Mouse (Mus musculus) left cerebral cortex, adult 11 months (tissue): Measurements from ENCODE around the gene Srgap2.
"Not testable (repeated sequence)": the region's sequence is repeated elsewhere in the genome, so short reads cannot be mapped to it uniquely, and the experiment has no call there.

Experiments
- DNase-seq: peaks from one replicate; pipeline ENCODE4 v3.0.0; 2022; ENCODE audit warnings: low spot score

Gene Srgap2

DNA sequence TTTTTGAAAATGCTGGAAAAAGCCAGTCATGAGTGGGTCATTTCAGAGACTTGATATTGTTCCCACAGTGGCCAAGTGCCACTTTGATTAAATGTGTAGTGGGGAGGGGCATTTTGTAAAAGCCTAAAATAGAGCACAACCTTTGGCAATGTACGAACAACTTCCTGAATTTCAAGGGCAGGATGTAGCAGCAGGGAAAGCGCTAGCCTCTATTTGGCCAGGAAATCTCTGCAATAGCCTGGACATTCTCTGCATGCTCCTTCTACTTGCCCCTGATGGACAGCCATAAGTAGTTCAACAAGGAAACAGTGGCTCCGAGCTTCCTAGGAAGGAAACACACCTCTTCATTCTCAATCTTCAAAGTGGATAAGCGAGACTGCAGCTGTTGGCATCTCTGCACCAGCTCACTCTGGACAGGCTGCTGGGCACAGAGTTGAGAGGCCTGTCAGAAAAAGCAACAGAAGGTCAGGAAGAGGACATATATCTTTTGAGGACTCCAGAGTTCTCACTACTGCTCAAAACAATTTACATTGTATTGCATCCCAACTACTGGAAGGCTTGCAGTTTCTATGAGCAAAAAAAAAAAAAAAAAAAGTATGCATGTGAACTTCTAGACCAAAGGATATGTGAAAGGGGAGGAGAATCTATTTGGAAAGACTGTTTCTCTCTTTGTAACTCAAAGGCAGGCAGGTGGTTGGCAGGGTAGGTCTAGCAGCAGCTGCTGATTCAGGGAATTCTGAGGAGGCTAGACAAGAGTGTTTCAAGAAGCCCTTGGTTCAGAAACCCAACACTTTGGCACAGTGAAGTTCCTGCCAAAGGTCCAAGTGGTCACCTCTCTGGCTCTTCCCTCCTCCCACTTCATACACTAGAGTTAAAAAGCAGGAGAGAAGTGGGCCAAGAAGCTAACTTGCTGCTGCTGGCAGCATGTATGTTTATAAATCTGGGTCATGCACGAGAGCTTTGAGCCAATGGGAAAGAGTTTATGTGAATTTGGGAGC is 181.4 kb downstream of the Srgap2 start:
- no peak for DNase-seq

DNA sequence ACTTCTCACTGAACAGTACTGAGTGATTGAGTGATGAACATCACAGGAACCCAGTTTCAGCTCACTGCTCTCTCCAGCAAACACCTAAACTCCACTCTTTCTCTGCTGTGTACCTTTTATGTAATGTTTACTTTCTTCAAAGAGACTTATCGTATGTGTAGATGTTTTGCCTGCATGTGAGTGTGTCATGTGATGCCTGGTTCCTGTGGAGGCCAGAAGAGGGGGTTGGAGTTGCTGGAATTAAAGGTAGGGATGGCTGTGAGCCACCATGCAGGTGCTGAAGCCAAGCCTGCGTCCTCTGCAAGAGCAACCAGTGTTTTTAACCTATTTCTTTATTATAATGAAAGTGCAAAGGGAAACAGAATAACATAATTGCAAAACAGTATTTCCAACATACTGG is 182.5 kb downstream of the Srgap2 start:
- DNase-seq = no peak

DNA sequence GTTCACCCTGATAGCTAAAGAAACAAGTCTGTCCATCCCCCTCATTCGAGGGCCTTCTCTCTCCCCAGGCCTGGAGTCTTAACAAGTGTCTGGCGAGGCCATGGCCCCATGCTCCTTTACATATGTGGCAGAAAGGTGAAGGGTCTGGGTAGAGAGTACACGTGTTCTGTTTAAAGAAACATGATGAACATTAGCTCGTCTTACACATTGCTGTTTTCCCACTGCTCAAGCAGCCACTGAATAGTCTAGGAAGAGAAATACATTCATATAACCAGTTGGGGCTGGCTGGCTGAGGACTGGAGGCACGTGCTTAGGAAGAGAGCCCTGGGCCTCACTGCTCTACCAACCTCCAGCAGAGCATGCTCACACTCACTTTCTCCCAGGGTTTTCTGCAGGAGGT is 191.1 kb downstream of the Srgap2 start:
- no peak for DNase-seq

DNA sequence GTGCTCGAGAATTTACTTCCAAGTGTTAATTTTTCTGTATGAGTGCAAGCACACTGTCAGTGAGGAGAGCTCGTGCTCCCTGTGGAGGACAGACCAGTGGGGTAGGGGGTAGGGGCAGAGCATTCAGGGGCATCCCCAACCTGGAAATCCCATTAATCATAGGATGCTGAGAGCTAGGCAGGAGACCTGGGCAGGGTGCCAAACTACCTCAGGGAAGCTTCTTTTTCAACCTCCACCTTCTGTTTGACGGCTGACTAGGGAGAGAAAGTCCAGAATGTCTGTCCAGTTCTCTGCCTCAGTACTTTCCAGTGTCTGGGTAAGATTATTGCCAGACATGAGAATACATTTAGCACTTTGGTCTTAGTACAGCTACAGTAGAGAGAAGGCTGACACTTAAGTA is 191.5 kb downstream of the Srgap2 start:
- DNase-seq = no peak

DNA sequence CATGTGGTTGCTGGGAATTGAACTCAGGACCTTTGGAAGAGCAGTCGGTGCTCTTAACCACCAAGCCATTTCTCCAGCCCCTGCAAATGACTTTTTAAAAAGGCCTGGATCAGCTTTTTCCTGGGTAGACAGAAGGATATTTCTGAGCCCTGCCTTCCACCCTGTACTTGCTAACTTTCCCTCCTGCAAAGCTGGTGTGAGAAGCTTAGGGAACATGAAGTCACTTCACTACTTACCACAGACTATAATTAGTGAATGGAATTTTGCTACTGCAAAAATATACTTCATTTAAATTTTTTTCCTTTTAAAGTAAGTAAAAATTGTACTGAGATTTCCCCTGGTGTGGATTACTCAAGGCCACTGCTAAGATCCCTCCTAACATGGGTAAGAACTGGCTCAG is 196.0 kb downstream of the Srgap2 start:
- no peak for DNase-seq

DNA sequence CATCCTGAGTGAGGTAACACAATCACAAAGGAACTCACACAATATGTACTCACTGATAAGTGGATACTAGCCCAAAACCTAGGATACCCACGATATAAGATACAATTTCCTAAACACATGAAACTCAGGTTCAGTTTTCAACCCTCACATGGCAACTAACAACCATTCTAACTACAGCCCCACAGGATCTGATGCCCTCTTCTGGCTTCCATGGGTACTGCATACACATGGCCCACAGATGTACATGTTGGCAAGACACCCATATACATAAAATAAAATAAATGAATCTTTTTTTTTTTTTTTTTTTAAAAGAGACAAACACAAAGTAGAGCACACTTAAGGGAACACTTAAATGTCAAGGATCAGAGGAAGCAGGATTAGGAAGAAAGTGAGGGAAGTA is 198.1 kb downstream of the Srgap2 start:
- not testable (repeated sequence) for DNase-seq

DNA sequence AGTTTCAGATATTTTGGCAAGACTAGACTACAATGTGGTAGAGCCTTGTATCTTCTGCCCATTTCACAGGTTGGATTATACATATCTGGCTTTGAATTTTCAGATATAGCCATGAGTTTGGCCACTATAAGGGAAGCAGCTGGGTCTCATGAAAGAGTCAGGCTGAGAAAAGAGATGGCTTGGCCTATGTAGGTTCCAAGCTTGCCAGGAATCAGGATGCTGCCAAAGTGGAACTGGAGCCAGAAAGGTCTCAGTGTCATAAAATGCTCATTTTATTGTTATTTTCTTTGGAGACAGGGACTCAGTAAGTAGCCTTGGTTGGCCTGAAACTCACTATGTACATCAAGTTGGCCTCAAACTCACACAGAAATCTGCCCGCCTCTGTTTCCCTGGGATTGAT is 200.0 kb downstream of the Srgap2 start:
- DNase-seq = no peak

DNA sequence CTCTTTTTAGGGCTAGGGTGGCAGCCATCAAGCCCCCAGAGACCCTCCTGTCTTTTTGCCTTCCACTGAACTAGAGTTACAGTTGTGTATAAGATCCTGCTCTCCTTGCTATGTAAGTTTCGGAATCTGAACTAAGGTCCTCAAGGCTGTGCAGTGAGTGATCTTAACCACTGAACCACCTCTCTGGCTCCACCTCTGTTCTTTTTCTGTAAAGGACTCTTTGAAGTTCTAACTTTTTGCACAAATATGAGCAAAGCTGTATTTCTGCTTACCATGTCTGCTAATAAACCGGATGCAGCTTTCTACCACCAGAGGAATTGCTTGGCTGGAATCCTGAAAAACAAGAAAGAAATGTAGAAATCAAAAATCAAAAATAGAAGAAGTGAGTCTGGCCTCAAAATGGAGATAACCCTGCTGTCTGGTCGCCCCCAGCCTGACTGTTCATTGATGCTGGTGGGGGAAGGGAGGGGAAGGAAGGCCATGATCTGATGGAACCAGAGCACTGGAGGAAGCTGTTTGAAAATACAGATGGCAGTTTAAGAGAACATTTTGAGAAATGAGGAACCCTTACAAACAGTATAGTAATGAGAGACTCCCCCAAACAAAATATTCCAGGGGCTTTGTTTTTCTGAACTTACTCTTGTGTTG is 202.2 kb downstream of the Srgap2 start:
- no peak for DNase-seq

DNA sequence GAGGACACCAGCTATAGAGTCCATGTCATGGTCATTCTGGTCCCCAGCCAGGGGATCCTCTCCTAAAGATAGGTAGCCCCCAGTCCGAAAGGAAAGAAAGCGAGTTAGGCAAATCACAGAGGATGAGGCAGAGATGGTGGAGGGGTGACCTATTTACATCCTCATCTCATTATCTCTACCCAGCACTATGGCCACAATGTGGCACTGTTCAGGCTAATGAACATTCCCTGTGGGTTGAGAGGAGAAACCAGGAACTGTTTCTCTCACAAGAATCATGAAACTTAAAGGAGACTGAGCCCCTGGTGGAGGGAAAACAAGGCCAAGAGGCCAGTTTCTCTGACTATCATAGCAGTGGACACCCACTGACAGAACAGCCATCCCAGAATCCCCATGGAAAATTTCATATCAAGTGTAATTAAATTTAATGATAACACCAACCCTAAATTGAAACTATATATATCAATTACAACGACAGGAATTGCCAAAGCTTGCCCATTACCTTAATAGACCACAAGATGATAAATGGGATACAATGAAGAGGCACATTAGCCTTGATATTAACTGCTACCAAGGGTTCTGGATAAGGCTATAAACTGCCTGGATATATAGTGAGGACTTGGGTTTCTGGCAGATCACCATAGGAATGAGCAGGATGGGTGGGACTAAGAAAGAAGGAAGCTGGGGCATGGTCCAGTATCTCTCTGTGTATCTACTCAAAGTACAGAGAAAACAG is 207.4 kb downstream of the Srgap2 start:
- no peak for DNase-seq

DNA sequence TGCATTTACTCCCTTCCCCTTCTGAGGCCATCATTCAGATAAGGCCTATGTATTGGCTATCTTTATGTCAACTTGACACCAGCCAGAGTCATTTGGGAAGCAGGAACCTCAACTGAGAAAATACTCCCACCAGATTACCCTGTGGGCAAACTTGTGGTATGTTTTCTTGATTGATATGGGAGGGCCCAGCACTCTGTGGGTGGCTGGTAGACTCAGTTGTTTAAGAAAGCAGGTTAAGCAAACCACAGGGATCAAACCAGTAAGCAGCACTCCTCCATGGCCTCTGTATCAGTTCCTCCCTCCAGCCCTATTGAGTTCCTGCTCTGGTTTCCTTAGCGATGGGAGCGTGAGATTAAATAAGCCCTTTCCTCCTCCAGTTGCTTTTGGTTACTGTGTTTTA is 208.8 kb downstream of the Srgap2 start:
- DNase-seq = no peak

DNA sequence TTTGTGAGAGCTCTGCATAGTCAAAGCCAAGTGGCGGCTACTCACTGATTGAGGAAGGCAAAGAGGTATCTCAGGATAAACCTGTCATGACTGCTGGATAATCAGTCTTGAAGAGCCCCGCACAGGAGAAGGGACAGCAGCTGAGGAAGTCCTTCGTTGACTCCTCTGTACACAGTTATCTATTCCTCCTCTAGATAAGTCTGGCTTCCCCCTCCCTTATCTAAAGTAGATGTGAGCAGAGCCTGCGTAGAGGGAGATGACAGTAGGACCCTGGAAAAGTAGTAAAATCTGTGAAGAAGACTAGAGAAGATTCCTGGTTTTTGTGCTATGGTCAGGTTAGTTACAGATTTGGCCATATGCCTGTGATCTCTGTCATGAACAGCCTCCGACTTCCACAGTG is 209.5 kb downstream of the Srgap2 start:
- no peak for DNase-seq

DNA sequence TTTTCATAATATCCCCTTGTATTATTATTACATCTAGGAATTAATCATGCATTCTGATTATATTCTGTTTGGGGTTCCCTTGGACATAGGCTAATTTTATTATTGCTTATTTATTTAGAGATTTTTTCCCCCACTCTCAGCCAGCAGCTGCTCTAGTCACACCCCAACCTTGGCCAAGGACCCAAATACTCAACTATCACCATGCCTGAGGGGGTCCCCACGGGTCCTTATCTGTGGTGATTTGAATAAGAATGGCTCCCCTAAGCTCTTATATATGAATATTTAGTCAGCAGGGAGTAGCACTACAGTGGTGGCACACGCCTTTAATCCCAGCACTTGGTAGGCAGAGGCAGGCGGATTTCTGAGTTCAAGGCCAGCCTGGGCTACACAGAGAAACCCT is 215.9 kb downstream of the Srgap2 start:
- no peak for DNase-seq

DNA sequence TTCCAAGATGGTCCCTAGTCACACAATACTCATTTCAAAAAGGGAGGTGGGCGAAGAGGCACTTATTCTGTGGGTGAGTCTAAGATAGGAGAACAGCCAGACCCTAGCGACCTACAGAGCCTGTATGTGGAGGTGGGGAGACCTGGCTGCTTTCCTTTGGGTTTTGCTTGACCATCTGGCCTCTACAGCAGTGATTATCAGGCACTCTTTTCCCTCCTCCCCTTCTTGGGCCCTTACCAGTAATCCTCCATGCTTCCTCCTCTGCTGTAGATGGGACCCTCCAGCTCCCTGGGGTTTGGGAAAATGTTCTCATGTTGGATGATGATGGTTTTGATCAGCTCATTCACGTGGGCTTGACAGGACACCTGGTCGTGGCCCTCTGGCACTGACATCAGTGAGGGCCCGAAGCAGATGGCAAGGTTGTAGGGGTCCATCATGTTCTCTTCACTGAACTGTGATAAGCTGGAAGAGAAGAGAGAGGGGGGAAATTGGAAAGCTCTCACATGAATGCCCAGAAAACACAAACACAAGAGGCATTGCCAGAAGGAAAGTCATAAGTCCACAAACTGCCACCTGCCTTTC is 216.8 kb downstream of the Srgap2 start:
- DNase-seq = no peak

DNA sequence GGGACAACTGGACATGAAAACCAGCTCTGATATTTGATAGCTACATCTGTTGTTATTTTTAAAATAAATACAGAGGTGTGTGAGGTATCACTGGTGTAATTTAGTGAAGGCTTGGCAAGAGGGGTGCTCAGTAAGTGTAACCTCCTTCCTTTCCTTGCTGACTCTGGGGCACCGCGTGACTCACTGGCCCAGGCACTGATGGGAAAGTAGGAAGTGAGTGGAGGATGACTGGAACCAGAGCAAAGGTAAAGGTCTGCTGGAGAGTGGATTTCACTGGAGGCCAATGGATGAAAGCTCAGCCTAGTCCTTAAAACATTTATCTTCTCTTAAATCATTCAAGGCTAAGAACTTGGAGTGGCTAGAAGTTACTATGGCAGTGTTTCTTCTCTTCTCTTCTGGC is 226.4 kb downstream of the Srgap2 start:
- no peak for DNase-seq

DNA sequence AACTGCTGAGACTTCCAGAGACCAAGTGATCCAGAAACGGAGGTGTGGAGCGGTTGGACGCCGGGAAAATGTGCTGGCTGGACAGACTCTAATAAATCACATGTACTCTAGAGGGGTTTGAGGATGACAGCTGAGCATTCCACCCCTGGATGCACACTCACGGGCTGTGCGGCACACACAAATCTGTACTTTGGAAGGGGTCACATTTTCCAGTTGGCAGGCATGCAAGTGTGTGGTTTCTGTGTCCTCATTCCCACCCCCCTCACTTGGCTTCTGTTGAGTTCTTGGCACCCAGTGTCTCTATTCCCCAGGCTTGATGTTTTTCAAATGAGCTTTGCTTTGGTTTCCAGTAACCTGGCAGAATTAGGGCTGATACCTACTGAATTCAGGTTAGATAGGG is 227.4 kb downstream of the Srgap2 start:
- no peak for DNase-seq

DNA sequence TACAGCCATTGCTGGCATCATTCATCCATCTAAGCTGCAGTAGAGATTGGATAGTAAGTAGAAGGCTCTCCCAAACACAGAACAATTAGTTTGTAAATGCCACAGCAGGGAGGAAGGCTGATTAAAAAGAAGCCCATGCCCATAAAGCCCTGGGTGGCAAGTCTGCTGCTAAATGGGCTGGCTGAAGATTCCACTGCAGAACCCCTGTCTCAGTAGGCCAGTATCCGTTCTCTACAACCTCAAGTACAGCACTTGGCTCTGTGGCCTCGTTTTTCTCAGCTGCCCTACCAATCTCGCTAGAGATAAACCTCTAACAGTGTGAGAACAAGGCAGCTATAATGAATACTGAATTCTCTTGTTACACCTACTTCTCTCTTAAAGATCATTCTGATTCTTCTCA is 227.9 kb downstream of the Srgap2 start:
- DNase-seq = no peak

DNA sequence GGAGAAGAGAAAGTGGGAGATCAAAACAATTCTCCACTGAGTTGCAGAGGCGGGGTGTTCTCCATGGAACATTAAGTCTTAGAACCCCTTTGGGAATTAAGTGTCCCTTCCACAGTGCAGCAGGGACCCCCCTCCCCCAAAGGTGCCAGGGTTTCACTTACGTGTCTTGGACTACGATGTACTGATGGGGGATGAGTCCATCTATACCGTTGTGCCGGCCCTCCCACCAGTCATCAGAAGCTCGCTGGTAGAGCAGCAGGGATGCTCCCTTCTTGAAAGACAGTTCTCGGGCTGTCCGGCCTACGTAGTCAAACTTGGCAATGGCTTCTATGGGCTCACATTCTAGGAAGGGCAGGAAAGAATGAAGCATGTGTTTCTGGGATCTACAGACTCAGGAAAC is 229.0 kb downstream of the Srgap2 start:
- no peak for DNase-seq

DNA sequence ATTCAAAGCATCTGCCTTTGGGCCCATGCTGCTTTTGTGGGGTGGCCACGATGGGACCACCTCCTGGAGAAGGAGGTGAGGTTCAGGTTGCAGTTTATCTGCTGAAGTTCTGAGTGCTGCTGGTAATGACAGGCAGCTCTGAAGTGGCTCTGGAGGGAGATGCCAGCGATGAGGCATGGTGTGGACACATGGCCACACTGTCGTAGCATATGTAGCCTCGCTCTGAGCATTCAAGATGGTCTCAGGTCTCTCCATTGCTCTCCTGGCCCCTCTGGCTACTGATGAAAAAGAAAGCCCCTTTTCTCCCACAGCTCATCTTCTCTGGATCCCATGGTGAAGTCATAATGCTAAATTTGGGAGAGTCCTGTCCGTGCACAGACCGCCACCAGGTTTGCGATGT is 230.4 kb downstream of the Srgap2 start:
- no peak for DNase-seq

DNA sequence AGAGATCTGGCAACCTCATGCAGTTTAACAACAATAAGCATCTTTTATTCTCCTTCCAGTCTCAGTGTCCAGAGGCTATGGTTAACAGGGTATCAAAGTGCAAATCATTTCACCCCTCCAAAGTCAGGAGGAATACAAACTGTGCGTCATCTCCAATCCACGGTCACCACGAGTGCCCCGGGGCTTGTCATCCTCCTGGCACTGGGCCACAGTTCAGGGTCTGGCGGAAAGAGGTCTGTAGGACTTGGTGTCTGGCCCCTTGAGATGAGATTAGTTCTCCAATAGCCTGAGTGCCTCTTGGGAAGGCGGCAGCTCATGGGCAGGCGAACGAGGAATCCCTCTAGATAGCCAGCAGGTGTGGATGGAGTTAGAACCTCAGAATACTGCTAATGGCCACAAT is 232.0 kb downstream of the Srgap2 start:
- DNase-seq = no peak

DNA sequence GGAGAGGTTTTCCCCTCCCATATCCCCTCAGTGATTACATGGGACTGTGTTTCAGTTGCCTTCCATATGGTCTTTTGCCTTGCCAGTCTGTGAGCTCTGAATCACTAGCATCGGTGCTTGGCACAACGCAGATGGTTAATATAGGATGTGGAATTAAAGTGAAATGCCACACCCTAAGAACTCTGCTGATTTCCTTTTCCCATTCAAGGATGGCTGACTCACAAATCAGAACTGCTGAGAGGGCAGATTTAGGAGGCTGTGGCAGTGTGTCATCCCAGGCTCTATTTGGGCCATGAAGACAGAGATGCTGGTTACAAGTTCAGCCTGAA is 233.3 kb downstream of the Srgap2 start:
- no peak for DNase-seq

DNA sequence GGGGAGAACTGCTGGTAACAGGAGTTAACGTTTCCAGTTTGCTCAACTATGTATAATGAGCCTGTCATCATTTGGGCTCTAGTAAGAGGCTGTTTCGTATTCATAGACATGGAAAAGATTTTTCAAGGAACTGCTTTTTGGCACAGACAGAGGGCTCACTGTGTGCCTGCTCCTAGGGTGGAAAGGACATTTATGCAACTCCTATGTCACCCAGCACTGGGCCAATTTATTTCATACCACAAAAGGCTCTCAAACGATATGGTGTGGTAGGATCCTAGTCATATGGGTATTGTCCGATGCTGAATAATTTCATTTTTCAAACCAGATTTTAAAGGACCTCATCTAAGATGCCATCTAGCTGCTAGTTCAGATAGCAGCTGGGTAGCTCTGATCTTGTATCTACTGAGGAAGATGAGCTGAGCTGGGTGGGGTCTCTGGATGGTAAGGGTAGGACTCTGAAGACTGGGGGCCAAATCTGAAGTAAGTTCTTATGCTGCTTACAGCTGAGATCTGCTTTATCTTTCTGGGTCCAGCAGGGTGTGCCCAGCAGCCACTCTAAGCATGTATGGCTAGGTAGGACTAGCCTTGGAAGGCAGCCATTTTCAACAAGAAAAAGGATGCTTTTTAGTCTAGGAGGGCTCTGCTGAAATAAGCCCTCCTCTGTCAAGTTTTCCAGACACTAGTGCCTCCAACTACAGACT is 233.8 kb downstream of the Srgap2 start:
- no peak for DNase-seq

DNA sequence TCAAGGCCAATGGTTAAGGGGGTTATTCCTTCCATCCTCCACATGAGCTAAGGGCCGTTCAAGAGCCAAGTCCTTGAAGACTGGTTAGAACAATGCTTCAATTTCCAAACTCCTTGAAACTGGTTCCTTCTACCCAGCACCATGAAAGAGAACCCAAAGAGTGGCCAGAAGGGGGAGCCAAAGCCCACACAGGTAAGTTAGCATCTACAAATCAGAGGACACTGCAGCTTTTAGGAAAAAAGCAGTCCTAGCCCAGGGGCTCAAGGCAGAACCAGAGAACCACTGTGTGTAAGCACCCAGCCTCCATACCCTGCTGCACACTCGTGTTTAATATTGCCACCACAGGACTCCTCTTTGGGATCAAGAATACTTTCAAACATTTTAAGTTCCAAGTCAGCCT is 236.5 kb downstream of the Srgap2 start:
- peak; percentile 39 for DNase-seq
